Mouse (Mus musculus) layer of hippocampus, postnatal 10 days (tissue): ENCODE measurements around the gene Selenow. TPM values are rescaled to one million over a fixed set of nuclear protein-coding genes. Genes with fewer than 3 reads are reported as not detected.

Experiments used
- DNase-seq, 2 experiments: peaks; one replicate each; pipeline ENCODE4 v3.0.0; 2021; ENCODE audit warnings: low spot score in 2 of 2
- total RNA-seq, 2 experiments: library from RNA; stranded (reverse); gene quantifications; 2 replicates each; pipeline ENCODE4 v1.2.3; 2021

Selenow gene
- total RNA-seq, 2 experiments from 2014 or later = 1,327 to 1,522 TPM

- DNase-seq = no peak
These were observed 14.1 kb downstream of the Selenow start for GRCm38 (mm10) chr7:15907971-15908590.

- DNase-seq = no peak
These were observed 15.6 kb downstream of the Selenow start for GRCm38 (mm10) chr7:15906602-15907001.

DNA sequence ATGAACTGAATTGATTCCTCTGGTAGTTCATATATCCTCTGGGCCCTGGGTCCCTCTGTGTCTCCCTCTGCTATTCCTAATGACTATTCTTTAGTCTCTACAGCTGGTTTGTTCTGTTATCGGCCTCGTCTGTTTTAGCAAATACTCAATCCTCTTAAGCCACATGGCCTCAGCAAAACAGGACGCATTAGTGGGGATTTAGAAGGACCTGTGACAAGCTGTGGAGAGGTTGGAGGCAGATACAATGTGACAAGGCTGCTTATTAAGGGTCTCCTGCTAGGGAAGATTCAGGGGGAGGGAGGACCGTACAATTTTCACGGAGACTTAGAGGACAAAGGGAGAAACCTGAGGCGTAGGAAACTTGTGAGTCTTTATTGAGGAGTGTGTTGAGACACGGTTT lies 16.3 kb downstream of the Selenow start:
- DNase-seq = no peak

DNA sequence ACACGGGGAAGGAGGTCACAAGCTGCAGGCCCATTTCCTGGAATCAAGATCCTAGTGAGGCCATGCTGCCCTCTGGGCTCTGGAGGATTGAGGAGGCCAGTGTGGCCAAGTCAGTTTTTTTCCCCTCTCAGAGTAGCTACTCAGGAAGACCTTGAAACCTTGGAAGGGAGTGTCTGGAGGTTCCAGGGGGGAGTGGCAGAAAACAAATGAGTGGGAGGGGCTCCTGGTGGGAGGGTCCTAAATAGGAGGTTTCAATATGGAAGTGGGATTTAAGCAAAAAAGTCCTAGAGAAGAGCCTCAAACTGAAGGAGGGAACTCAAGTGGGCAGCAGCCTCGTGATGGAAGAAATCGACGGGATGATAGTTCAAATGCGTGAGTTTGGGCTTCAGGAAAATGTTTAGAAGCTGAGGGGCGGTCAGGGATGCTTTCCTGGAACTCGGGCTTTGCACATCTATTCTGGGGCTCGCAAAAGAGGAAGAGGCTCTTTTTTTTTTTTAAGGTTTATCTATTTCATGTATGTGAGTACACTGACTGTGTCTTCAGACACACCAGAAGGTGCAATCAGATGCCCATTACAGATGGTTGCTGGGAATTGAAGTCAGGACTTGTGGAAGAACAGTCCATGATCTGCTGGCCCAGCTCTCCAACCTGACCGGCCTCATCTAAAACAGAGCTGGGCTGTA lies 20.7 kb downstream of the Selenow start:
- no peak for DNase-seq

GRCm38 (mm10) chr7:15894251-15894650 lies 28.0 kb downstream of the Selenow start:
- DNase-seq = no peak

DNA sequence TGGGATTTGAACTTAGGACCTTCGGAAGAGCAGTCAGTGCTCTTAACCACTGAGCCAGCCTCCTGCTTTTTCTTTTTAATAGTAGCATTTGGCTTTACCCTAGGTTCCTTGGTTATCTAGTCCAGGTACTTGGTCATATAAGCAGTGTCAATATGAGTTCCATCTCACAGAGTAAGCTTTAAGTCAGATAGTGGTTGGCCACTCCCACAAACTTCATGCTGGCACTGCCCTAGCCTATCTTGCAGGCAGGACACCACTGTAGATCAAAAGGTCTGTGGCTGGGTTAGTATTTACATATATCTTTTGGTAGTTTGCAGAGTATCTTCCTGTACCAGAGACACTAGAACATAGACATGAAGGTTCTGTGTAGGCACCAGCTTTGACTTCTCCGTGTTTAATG lies 38.1 kb downstream of the Selenow start:
- no peak for DNase-seq

- DNase-seq = no peak
These were observed 39.9 kb downstream of the Selenow start, which contains the start of gene Crxos for GRCm38 (mm10) chr7:15882317-15882716. Gene Crxos (plus strand): TSS chr7:15882617.

GRCm38 (mm10) chr7:15881831-15882230 lies 40.4 kb downstream of the Selenow start:
- DNase-seq = no peak

GRCm38 (mm10) chr7:15881388-15881787 lies 40.8 kb downstream of the Selenow start:
- DNase-seq = no peak

DNA sequence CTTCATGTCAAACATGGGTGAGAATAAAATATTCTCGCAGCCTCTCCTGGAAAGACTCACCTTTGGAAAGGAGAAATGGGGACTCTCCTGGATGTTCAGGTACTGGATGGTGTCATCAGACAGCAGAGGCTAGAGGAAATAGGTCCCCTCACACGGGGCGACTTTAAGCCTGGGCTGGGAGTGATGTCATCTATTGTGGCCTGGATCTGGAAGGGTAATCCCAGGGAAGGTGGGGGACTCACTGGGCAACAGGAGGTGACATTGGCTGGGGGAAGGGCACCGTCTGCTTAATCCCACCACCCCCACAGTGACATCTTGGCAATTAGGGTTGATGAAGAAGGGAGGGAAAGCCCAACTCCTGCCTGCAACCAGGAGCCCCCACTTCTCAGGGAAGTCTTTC lies 42.4 kb downstream of the Selenow start, which contains the start of gene Crx:
Gene Crx (minus strand): TSS at position 213 of the 400 bp plus-strand sequence.
- DNase-seq = no peak

Other genes starting within 250 kb of the Selenow start
- not detected for gene Obox5, start 172.3 kb downstream of the Selenow start, total RNA-seq
- gene Obox6, start 82.7 kb downstream of the Selenow start, total RNA-seq = not detected
- gene Crx, start 42.4 kb downstream of the Selenow start, total RNA-seq = not detected
- under 1 TPM in 1 of 2 experiments, not detected in 1; 0.23 TPM for gene Crxos, start 39.8 kb downstream of the Selenow start, total RNA-seq
- gene Nop53, start 23.7 kb upstream of the Selenow start, total RNA-seq = 100 to 1,000 TPM; 126 to 135 TPM
- gene Ehd2, start 45.2 kb upstream of the Selenow start, total RNA-seq = 10 to 100 TPM in 1 of 2 experiments, 1 to 10 TPM in 1; 8.6 to 14.0 TPM
- gene Bicra, start 125.5 kb upstream of the Selenow start, total RNA-seq = 10 to 100 TPM; 19.3 to 21.1 TPM
- under 1 TPM; 0.40 to 0.43 TPM for gene Zfp541, start 139.4 kb upstream of the Selenow start, total RNA-seq
- gene Napa, start 176.1 kb upstream of the Selenow start, total RNA-seq = 100 to 1,000 TPM; 191 to 195 TPM
- gene Kptn, start 197.5 kb upstream of the Selenow start, total RNA-seq = 10 to 100 TPM; 33.3 to 39.1 TPM
- 100 to 1,000 TPM; 282 to 292 TPM for gene Slc8a2, start 207.4 kb upstream of the Selenow start, total RNA-seq